Mouse (Mus musculus): ENCODE data around the gene Gzmk. TPM values are rescaled to one million over a fixed set of nuclear protein-coding genes. Genes with fewer than 3 reads are reported as not detected.
"Not testable (repeated sequence)": the region's sequence is repeated elsewhere in the genome, so short reads cannot be mapped to it uniquely, and the experiment has no call there.

Gene Gzmk
- not detected in 2 replicates for polyA plus RNA-seq (2012; ENCODE audit: insufficient read depth, low replicate concordance)

GRCm38 (mm10) chr13:113225811-113226210 is at the start of gene Gzmk:
Gene Gzmk, minus strand, starts transcription at chr13:113225908.
- Histone ChIP-seq H3K36me3 (replicated peaks; ENCODE audit: low read length) (no peaks in the 10 kb centered on the region), H3K4me3 (replicated peaks) (no peak within 1 kb of the TSS), H3K9me3 (no peaks in the 10 kb centered on the region; the same call in 1 of the 2 replicates), H3K27me3 (replicated peaks) (no peaks in the 10 kb centered on the region), H3K4me1 (no peaks in the 10 kb centered on the region)
- TF ChIP-seq FLI1 (IDR thresholded peaks at IDR 0.05; ENCODE audit: low read length) = no peak
- TF ChIP-seq GATA1 (IDR thresholded peaks at IDR 0.05; ENCODE audit: borderline replicate concordance, low read length) = no peak

- H3K4me1 ChIP-seq = peaks cover 4% of the 10 kb centered on the region
- no peaks in the 10 kb centered on the region for H3K27me3 ChIP-seq (replicated peaks)
- TF ChIP-seq FLI1 (IDR thresholded peaks at IDR 0.05; ENCODE audit: low read length) (no peak), GATA1 (IDR thresholded peaks at IDR 0.05; ENCODE audit: borderline replicate concordance, low read length) (no peak)
- H3K4me3 ChIP-seq (replicated peaks) = no peak overlapping the region
- no peaks in the 10 kb centered on the region for H3K36me3 ChIP-seq (replicated peaks; ENCODE audit: low read length)
- no peaks in the 10 kb centered on the region for H3K9me3 ChIP-seq
These were observed 45.5 kb upstream of the Gzmk start for GRCm38 (mm10) chr13:113271189-113271588.

- peaks cover 5% of the 10 kb centered on the region for H3K4me1 ChIP-seq
- H3K4me3 ChIP-seq (replicated peaks) = no peak overlapping the region
- no peaks in the 10 kb centered on the region for H3K36me3 ChIP-seq (replicated peaks; ENCODE audit: low read length)
- TF ChIP-seq GATA1 (IDR thresholded peaks at IDR 0.05; ENCODE audit: borderline replicate concordance, low read length) (no peak), FLI1 (IDR thresholded peaks at IDR 0.05; ENCODE audit: low read length) (no peak)
- no peaks in the 10 kb centered on the region for H3K9me3 ChIP-seq
- H3K27me3 ChIP-seq (replicated peaks) = no peaks in the 10 kb centered on the region
These were observed 44.4 kb upstream of the Gzmk start for GRCm38 (mm10) chr13:113269777-113270776.

GRCm38 (mm10) chr13:113267204-113267603 is 41.5 kb upstream of the Gzmk start:
- H3K4me1 ChIP-seq = peaks cover 5% of the 10 kb centered on the region
- no peaks in the 10 kb centered on the region for H3K36me3 ChIP-seq (replicated peaks; ENCODE audit: low read length)
- TF ChIP-seq FLI1 (IDR thresholded peaks at IDR 0.05; ENCODE audit: low read length) (no peak), GATA1 (IDR thresholded peaks at IDR 0.05; ENCODE audit: borderline replicate concordance, low read length) (no peak)
- no peak overlapping the region for H3K4me3 ChIP-seq (replicated peaks)
- H3K9me3 ChIP-seq = no peaks in the 10 kb centered on the region
- peaks cover 2% of the 10 kb centered on the region for H3K27me3 ChIP-seq (replicated peaks)

- no peak for TF ChIP-seq GATA1 (IDR thresholded peaks at IDR 0.05; ENCODE audit: borderline replicate concordance, low read length)
- TF ChIP-seq FLI1 (IDR thresholded peaks at IDR 0.05; ENCODE audit: low read length) = no peak
- peaks cover 5% of the 10 kb centered on the region for H3K4me1 ChIP-seq
- peak overlapping the region; percentile 78 for H3K4me3 ChIP-seq (replicated peaks)
These were observed 40.8 kb upstream of the Gzmk start for GRCm38 (mm10) chr13:113266495-113266951.

GRCm38 (mm10) chr13:113265257-113265656 is 39.5 kb upstream of the Gzmk start:
- no peaks in the 10 kb centered on the region for H3K9me3 ChIP-seq
- no peak for TF ChIP-seq FLI1 (IDR thresholded peaks at IDR 0.05; ENCODE audit: low read length)
- no peak for TF ChIP-seq GATA1 (IDR thresholded peaks at IDR 0.05; ENCODE audit: borderline replicate concordance, low read length)
- no peak overlapping the region for H3K4me3 ChIP-seq (replicated peaks)
- H3K27me3 ChIP-seq (replicated peaks) = peaks cover 2% of the 10 kb centered on the region
- H3K4me1 ChIP-seq = peaks cover 5% of the 10 kb centered on the region
- H3K36me3 ChIP-seq (replicated peaks; ENCODE audit: low read length) = no peaks in the 10 kb centered on the region

More at GRCm38 (mm10) chr13:113266495-113266951, 40.8 kb upstream of the Gzmk start:
- H3K9me3 ChIP-seq = no peaks in the 10 kb centered on the region
- no peaks in the 10 kb centered on the region for H3K36me3 ChIP-seq (replicated peaks; ENCODE audit: low read length)
- H3K27me3 ChIP-seq (replicated peaks) = peaks cover 2% of the 10 kb centered on the region

GRCm38 (mm10) chr13:113262822-113263221 is 37.1 kb upstream of the Gzmk start:
- Histone ChIP-seq H3K36me3 (replicated peaks; ENCODE audit: low read length) (no peaks in the 10 kb centered on the region), H3K4me1 (peaks cover 5% of the 10 kb centered on the region), H3K4me3 (replicated peaks) (no peak overlapping the region), H3K9me3 (no peaks in the 10 kb centered on the region), H3K27me3 (replicated peaks) (peaks cover 2% of the 10 kb centered on the region)
- TF ChIP-seq FLI1 (IDR thresholded peaks at IDR 0.05; ENCODE audit: low read length) (no peak), GATA1 (IDR thresholded peaks at IDR 0.05; ENCODE audit: borderline replicate concordance, low read length) (no peak)

- Histone ChIP-seq H3K36me3 (replicated peaks; ENCODE audit: low read length) (no peaks in the 10 kb centered on the region), H3K27me3 (replicated peaks) (peaks cover 2% of the 10 kb centered on the region), H3K4me1 (no peaks in the 10 kb centered on the region), H3K4me3 (replicated peaks) (no peak overlapping the region), H3K9me3 (no peaks in the 10 kb centered on the region)
- TF ChIP-seq GATA1 (IDR thresholded peaks at IDR 0.05; ENCODE audit: borderline replicate concordance, low read length) (no peak), FLI1 (IDR thresholded peaks at IDR 0.05; ENCODE audit: low read length) (no peak)
These were observed 33.5 kb upstream of the Gzmk start for GRCm38 (mm10) chr13:113259237-113259636.

- H3K4me3 ChIP-seq (replicated peaks) = no peak overlapping the region
- H3K27me3 ChIP-seq (replicated peaks) = no peaks in the 10 kb centered on the region
- H3K9me3 ChIP-seq = no peaks in the 10 kb centered on the region
- TF ChIP-seq GATA1 (IDR thresholded peaks at IDR 0.05; ENCODE audit: borderline replicate concordance, low read length) = no peak
- no peak for TF ChIP-seq FLI1 (IDR thresholded peaks at IDR 0.05; ENCODE audit: low read length)
- H3K36me3 ChIP-seq (replicated peaks; ENCODE audit: low read length) = no peaks in the 10 kb centered on the region
- no peaks in the 10 kb centered on the region for H3K4me1 ChIP-seq
These were observed 31.5 kb upstream of the Gzmk start for GRCm38 (mm10) chr13:113257190-113257589.

GRCm38 (mm10) chr13:113256766-113257165 is 31.1 kb upstream of the Gzmk start:
- Histone ChIP-seq H3K36me3 (replicated peaks; ENCODE audit: low read length) (no peaks in the 10 kb centered on the region), H3K4me3 (replicated peaks) (no peak overlapping the region), H3K9me3 (no peaks in the 10 kb centered on the region; the same call in 1 of the 2 replicates), H3K27me3 (replicated peaks) (no peaks in the 10 kb centered on the region), H3K4me1 (no peaks in the 10 kb centered on the region)
- TF ChIP-seq GATA1 (IDR thresholded peaks at IDR 0.05; ENCODE audit: borderline replicate concordance, low read length) (no peak), FLI1 (IDR thresholded peaks at IDR 0.05; ENCODE audit: low read length) (no peak)

GRCm38 (mm10) chr13:113252580-113252979 is 26.9 kb upstream of the Gzmk start:
- not testable (repeated sequence) for H3K9me3 ChIP-seq; H3K4me1 ChIP-seq; H3K27me3 ChIP-seq (replicated peaks); H3K36me3 ChIP-seq (replicated peaks; ENCODE audit: low read length); H3K4me3 ChIP-seq (replicated peaks)

Measured in megakaryocyte, embryonic 14.5 days (primary cell).